Mouse (Mus musculus) lung, adult 2 months (tissue): ENCODE measurements at regions not wholly inside any gene's neighbourhood (a gene's known extent, or its start where the extent isn't known, plus 50 kb on each side); places are given as distances from the start of the nearest gene placed in this dataset.
"Not testable (repeated sequence)": the region's sequence is repeated elsewhere in the genome, so short reads cannot be mapped to it uniquely, and the experiment has no call there.

Source experiments
- CTCF ChIP-seq: fragments of 200-500 bp; IDR thresholded peaks from 2 replicates; pipeline ENCODE4 v1.5.1; 2011; ENCODE audit warnings: mild to moderate bottlenecking, low read length, control low read depth; ENCODE audit not compliant: insufficient read depth
- POLR2A ChIP-seq: fragments of 200-500 bp; IDR thresholded peaks from 2 replicates; pipeline ENCODE4 v1.6.1; 2011; ENCODE audit warnings: low read depth, mild to moderate bottlenecking, control low read depth, low read length, borderline replicate concordance; ENCODE audit errors: extremely low read depth

DNA sequence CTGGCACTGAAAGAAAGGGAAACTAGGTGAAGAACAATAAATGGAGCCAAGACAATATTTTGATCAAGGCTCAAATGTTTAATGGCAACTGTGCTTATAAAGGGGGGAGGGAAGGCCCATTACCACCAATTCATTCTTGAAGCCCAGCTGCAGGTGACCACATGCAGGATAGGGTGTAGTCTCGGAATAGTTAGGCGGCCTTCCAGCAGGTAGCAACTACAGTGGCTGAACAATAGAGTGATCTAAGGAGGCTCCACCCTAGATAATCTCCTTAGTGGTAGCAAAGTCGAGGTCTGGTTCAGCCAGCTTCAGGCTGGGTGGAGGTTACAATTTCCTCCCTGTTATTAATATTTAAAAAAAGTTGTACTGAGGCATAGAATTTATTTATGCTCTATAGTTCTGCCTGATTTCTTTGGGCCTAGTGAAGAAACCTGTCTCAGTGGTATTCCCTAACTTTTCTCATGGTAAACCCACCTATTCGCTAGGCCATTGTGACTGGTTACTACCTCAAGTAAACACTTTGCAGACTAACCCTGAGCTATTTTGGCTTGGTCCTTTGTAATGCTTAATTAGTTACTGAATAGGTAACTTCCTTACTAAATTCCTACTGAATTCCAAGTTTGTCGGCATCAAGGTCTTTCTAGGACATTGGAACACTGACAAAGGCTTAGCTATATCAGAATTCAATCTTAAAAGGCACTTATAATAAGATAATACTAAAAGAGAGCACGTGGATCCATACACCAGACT, 774.1 kb upstream of the 4930444P10Rik start:
- TF ChIP-seq CTCF, POLR2A: not testable (repeated sequence)
